Mouse (Mus musculus) forebrain, postnatal 0 days (tissue): ENCODE results near the gene Clasp2. TPM values are rescaled to one million over a fixed set of nuclear protein-coding genes. Genes with fewer than 3 reads are reported as not detected.

Experiments used
- ATAC-seq: fragments of 200-750 bp; cut with Nextera tagmentation; 2 replicates; pipeline ENCODE4 v1.8.0; 2017; ENCODE audit warnings: mild to moderate bottlenecking, moderate library complexity
- DNase-seq: peaks from one replicate; pipeline ENCODE4 v3.0.0-alpha.2; 2015
- H3K27ac ChIP-seq: fragments of 300-500 bp; sonication (generic); 2 replicates; pipeline ENCODE4 v1.5.1; 2014; ENCODE audit warnings: low read depth, mild to moderate bottlenecking, antibody characterized with exemption, low read length, moderate library complexity, mixed read lengths
- H3K27me3 ChIP-seq: fragments of 300-500 bp; sonication (generic); 2 replicates; pipeline ENCODE4 v1.6.1; 2014; ENCODE audit warnings: mild to moderate bottlenecking, low read length, mixed read lengths; ENCODE audit not compliant: insufficient read depth
- H3K36me3 ChIP-seq: fragments of 300-500 bp; sonication (generic); 2 replicates; pipeline ENCODE4 v1.6.1; 2014; ENCODE audit warnings: mild to moderate bottlenecking, moderate library complexity; ENCODE audit not compliant: insufficient read depth
- H3K4me1 ChIP-seq: fragments of 300-500 bp; sonication (generic); 2 replicates; pipeline ENCODE4 v1.6.1; 2014; ENCODE audit warnings: antibody characterized with exemption; ENCODE audit not compliant: insufficient read depth
- H3K4me2 ChIP-seq: fragments of 300-500 bp; sonication (generic); 2 replicates; pipeline ENCODE4 v1.6.1; 2014; ENCODE audit warnings: low read depth, mild to moderate bottlenecking, moderate library complexity
- H3K4me3 ChIP-seq: fragments of 300-500 bp; sonication (generic); 2 replicates; pipeline ENCODE4 v1.5.1; 2014; ENCODE audit warnings: low read depth, low read length, mixed read lengths
- H3K9ac ChIP-seq: fragments of 300-500 bp; sonication (generic); 2 replicates; pipeline ENCODE4 v1.6.1; 2014; ENCODE audit warnings: mild to moderate bottlenecking
- H3K9me3 ChIP-seq: fragments of 300-500 bp; sonication (generic); 2 replicates; pipeline ENCODE4 v1.6.1; 2016; ENCODE audit warnings: low read length
- CTCF ChIP-seq: sonication (generic); IDR thresholded peaks from 2 replicates; pipeline ENCODE4 v1.5.1; 2016; ENCODE audit warnings: antibody characterized with exemption, control low read depth, low read depth
- WGBS: fragments of 180-500 bp; shearing (Covaris S2); extraction: QIAGEN DNeasy Blood & Tissue Kit; methylation state at CpG from one replicate; pipeline ENCODE4 v1.1.7; 2014; 5-methylcytosine and 5-hydroxymethylcytosine counted together
- polyA plus RNA-seq: library from polyadenylated mRNA; unstranded; fragments of >200 nt; fragmentation: Nextera tagmentation; extraction: Ambion mirVana; gene quantifications from 2 replicates; pipeline ENCODE4 v1.2.1, GENCODE M21; 2015
- total RNA-seq: library from RNA; depleted of rRNA; stranded (reverse); fragments of >200 nt; gene quantifications from 2 replicates; pipeline ENCODE4 v1.2.3, GENCODE M21; 2014

Gene Clasp2
- total and polyA plus RNA-seq, 2 experiments from 2014 or later = 95.6 to 278 TPM

GRCm38 (mm10) chr9:113755888-113756719 lies 14.8 kb downstream of the Clasp2 start:
- Histone ChIP-seq H3K9me3 (no peaks in the 10 kb centered on the region), H3K36me3 (no peaks in the 10 kb centered on the region), H3K4me2 (no peak overlapping the region), H3K27ac (no peak overlapping the region), H3K4me3 (no peak overlapping the region), H3K27me3 (no peaks in the 10 kb centered on the region), H3K9ac (no peak overlapping the region), H3K4me1 (no peaks in the 10 kb centered on the region)
- no peak for TF ChIP-seq CTCF
- 82% methylated on average over 15 of the region's 15 CpGs for WGBS
- DNase-seq (no peak), ATAC-seq (no peak)

GRCm38 (mm10) chr9:113758472-113758871 lies 17.2 kb downstream of the Clasp2 start:
- no peaks in the 10 kb centered on the region for H3K4me1 ChIP-seq
- WGBS = 95% methylated on average over 10 of the region's 10 CpGs

GRCm38 (mm10) chr9:113759684-113760083 lies 18.4 kb downstream of the Clasp2 start:
- 100% methylated on average over 1 of the region's 1 CpGs for WGBS
- H3K9me3 ChIP-seq = no peaks in the 10 kb centered on the region
- ATAC-seq = no peak

More at GRCm38 (mm10) chr9:113758472-113758871, 17.2 kb downstream of the Clasp2 start:
- Histone ChIP-seq H3K9me3 (no peaks in the 10 kb centered on the region), H3K9ac (no peak overlapping the region), H3K4me2 (no peak overlapping the region), H3K27me3 (no peaks in the 10 kb centered on the region), H3K4me3 (no peak overlapping the region), H3K36me3 (no peaks in the 10 kb centered on the region), H3K27ac (no peak overlapping the region)
- DNase-seq (no peak), ATAC-seq (no peak)
- TF ChIP-seq CTCF = no peak

GRCm38 (mm10) chr9:113762389-113762788 lies 21.1 kb downstream of the Clasp2 start:
- Histone ChIP-seq H3K4me3 (no peak overlapping the region), H3K36me3 (no peaks in the 10 kb centered on the region), H3K9me3 (no peaks in the 10 kb centered on the region), H3K27me3 (no peaks in the 10 kb centered on the region), H3K27ac (no peak overlapping the region), H3K4me1 (no peaks in the 10 kb centered on the region), H3K4me2 (no peak overlapping the region), H3K9ac (no peak overlapping the region)
- TF ChIP-seq CTCF = no peak
- WGBS = 95% methylated on average over 6 of the region's 6 CpGs
- ATAC-seq = no peak
- DNase-seq = no peak

More at GRCm38 (mm10) chr9:113759684-113760083, 18.4 kb downstream of the Clasp2 start:
- no peak overlapping the region for H3K27ac ChIP-seq
- no peak for DNase-seq
- H3K27me3 ChIP-seq = no peaks in the 10 kb centered on the region
- H3K4me3 ChIP-seq = no peak overlapping the region
- H3K4me2 ChIP-seq = no peak overlapping the region
- H3K4me1 ChIP-seq = no peaks in the 10 kb centered on the region
- peak; percentile 29; the same call in 1 of the 2 replicates for TF ChIP-seq CTCF
- no peaks in the 10 kb centered on the region for H3K36me3 ChIP-seq
- no peak overlapping the region for H3K9ac ChIP-seq

GRCm38 (mm10) chr9:113763123-113763522 lies 21.9 kb downstream of the Clasp2 start:
- no peaks in the 10 kb centered on the region for H3K4me1 ChIP-seq
- no peak overlapping the region for H3K4me3 ChIP-seq
- H3K4me2 ChIP-seq = no peak overlapping the region
- 89% methylated on average over 4 of the region's 4 CpGs for WGBS
- no peak for DNase-seq
- no peak overlapping the region for H3K27ac ChIP-seq
- H3K9me3 ChIP-seq = no peaks in the 10 kb centered on the region
- H3K9ac ChIP-seq = no peak overlapping the region
- no peaks in the 10 kb centered on the region for H3K36me3 ChIP-seq
- no peak for ATAC-seq
- no peaks in the 10 kb centered on the region for H3K27me3 ChIP-seq
- no peak for TF ChIP-seq CTCF

GRCm38 (mm10) chr9:113770640-113771039 lies 29.4 kb downstream of the Clasp2 start:
- H3K36me3 ChIP-seq = no peaks in the 10 kb centered on the region
- H3K4me1 ChIP-seq = no peaks in the 10 kb centered on the region
- H3K27me3 ChIP-seq = no peaks in the 10 kb centered on the region
- no peak overlapping the region for H3K4me2 ChIP-seq
- TF ChIP-seq CTCF = no peak
- no peaks in the 10 kb centered on the region for H3K9me3 ChIP-seq
- H3K4me3 ChIP-seq = no peak overlapping the region
- no peak for DNase-seq
- WGBS = 81% methylated on average over 4 of the region's 4 CpGs
- H3K27ac ChIP-seq = no peak overlapping the region
- ATAC-seq = no peak
- H3K9ac ChIP-seq = no peak overlapping the region

GRCm38 (mm10) chr9:113780863-113781262 lies 39.6 kb downstream of the Clasp2 start:
- DNase-seq = no peak
- H3K4me2 ChIP-seq = no peak overlapping the region
- no peak for ATAC-seq

More at GRCm38 (mm10) chr9:113780863-113781262, 39.6 kb downstream of the Clasp2 start:
- H3K9ac ChIP-seq = no peak overlapping the region
- H3K4me1 ChIP-seq = no peaks in the 10 kb centered on the region
- H3K27ac ChIP-seq = no peak overlapping the region
- WGBS = 88% methylated on average over 3 of the region's 3 CpGs
- no peaks in the 10 kb centered on the region for H3K9me3 ChIP-seq
- no peaks in the 10 kb centered on the region for H3K27me3 ChIP-seq
- no peak for TF ChIP-seq CTCF
- H3K4me3 ChIP-seq = no peak overlapping the region
- H3K36me3 ChIP-seq = no peaks in the 10 kb centered on the region
